ENCODE assay signal across 26 mouse cellular contexts in genomic region chr16:74272993-74273392, GRCm38 (mm10).
"Had no signal": no experiment of that assay in that cellular context is flagged by ENCODE, and none has a peak within 500 bp of the region (broad histone marks: within the 10 kb centered on the region; RNA-seq: fewer than 3 reads in every experiment).

No protein-coding gene starts in this region.

- H3K9ac ChIP-seq: heart, embryonic 13.5 days; heart, embryonic 15.5 days; hindbrain, embryonic 15.5 days; kidney, embryonic 15.5 days; limb, embryonic 13.5 days; limb, embryonic 15.5 days; liver, embryonic 12.5 days; liver, embryonic 14.5 days had no signal

- H3K4me2 ChIP-seq: heart, embryonic 11.5 days; heart, embryonic 13.5 days; heart, embryonic 15.5 days; hindbrain, embryonic 15.5 days; kidney, embryonic 15.5 days; limb, embryonic 13.5 days; limb, embryonic 15.5 days; liver, embryonic 12.5 days had no signal

- H3K9me3 ChIP-seq: heart, embryonic 13.5 days; heart, embryonic 15.5 days; hindbrain, embryonic 15.5 days; kidney, embryonic 15.5 days; limb, embryonic 13.5 days; limb, embryonic 15.5 days; liver, embryonic 12.5 days had no signal

- H3K4me1 ChIP-seq: heart, embryonic 13.5 days; heart, embryonic 15.5 days; hindbrain, embryonic 15.5 days; kidney, embryonic 15.5 days; limb, embryonic 15.5 days; liver, embryonic 12.5 days had no signal

- H3K36me3 ChIP-seq: heart, embryonic 13.5 days; heart, embryonic 15.5 days; hindbrain, embryonic 15.5 days; kidney, embryonic 15.5 days; limb, embryonic 13.5 days; limb, embryonic 15.5 days; liver, embryonic 12.5 days had no signal

- ATAC-seq: hindbrain, postnatal 0 days; intestine, embryonic 16.5 days; liver, embryonic 12.5 days had no signal

- H3K27ac ChIP-seq: heart, adult 2 months; heart, embryonic 13.5 days; heart, embryonic 15.5 days; hindbrain, embryonic 15.5 days; hindbrain, postnatal 0 days; kidney, embryonic 15.5 days; kidney, postnatal 0 days; limb, embryonic 13.5 days; limb, embryonic 15.5 days; liver, embryonic 12.5 days; liver, embryonic 14.5 days had no signal

- DNase-seq: gastrocnemius, postnatal 14 days; gastrocnemius, postnatal 36 days; heart, adult 11 months; heart, adult 2 months; heart, postnatal 14 days; heart, postnatal 36 days; kidney, adult 11 months; kidney, adult 2 months; kidney, adult 9 months; kidney, postnatal 14 days; kidney, postnatal 36 days; layer of hippocampus, adult 9-11 months; layer of hippocampus, postnatal 36 days; left cerebral cortex, postnatal 4 days had no signal

- H3K4me3 ChIP-seq: heart, adult 2 months; heart, embryonic 13.5 days; heart, embryonic 15.5 days; hindbrain, embryonic 15.5 days; kidney, embryonic 15.5 days; limb, embryonic 13.5 days; limb, embryonic 15.5 days; liver, embryonic 12.5 days had no signal

- H3K27me3 ChIP-seq: heart, embryonic 13.5 days; heart, embryonic 15.5 days; hindbrain, embryonic 15.5 days; kidney, embryonic 15.5 days; limb, embryonic 13.5 days; limb, embryonic 15.5 days; liver, embryonic 12.5 days had no signal
